ENCODE assay signal across 12 mouse cellular contexts in genomic region chr13:23422351-23422750, GRCm38 (mm10). TPM values are rescaled to one million over a fixed set of nuclear protein-coding genes. Genes with fewer than 3 reads are reported as not detected.
A peak's percentile ranks its signal among the peaks of the same experiment; 100 is the strongest.
DNase-seq lines count a peak whose midpoint lies in the region; ATAC-seq and TF ChIP-seq lines count a peak whose summit lies in the region.
"Had no signal": no experiment of that assay in that cellular context is flagged by ENCODE, and none has a peak within 500 bp of the region (broad histone marks: within the 10 kb centered on the region; RNA-seq: fewer than 3 reads in every experiment).

No protein-coding gene starts in this region.

- peak overlapping the region; percentile 90 for H3K4me2 ChIP-seq in heart, embryonic 13.5 days
- peak overlapping the region; percentile 75 for H3K4me2 ChIP-seq in embryonic facial prominence, embryonic 12.5 days (replicated peaks)
- H3K4me2 ChIP-seq in limb, embryonic 15.5 days = peak overlapping the region; percentile 79

- WGBS in heart, embryonic 13.5 days = 92% methylated on average over 16 of the region's 16 CpGs
- WGBS in heart, adult 2 months = 94% methylated on average over 16 of the region's 16 CpGs
- WGBS in embryonic facial prominence, embryonic 12.5 days = 97% methylated on average over 16 of the region's 16 CpGs
- 95% methylated on average over 16 of the region's 16 CpGs for WGBS in limb, embryonic 15.5 days

- no peak for DNase-seq in heart, adult 2 months
- DNase-seq in G1E (ENCODE audit: low spot score) = no peak
- DNase-seq in layer of hippocampus, postnatal 14 days (ENCODE audit: low spot score in 2 of 2) = no peak
- no peak for DNase-seq in kidney, adult 9 months
- DNase-seq: adrenal gland, postnatal 14 days; kidney, postnatal 36 days; lung, adult 18-20 months had no signal

- ATAC-seq in heart, embryonic 13.5 days (ENCODE audit: extremely low read depth, insufficient number of reproducible peaks, low FRiP score, low TSS enrichment) = no peak
- no peak for ATAC-seq in G1E (ENCODE audit: extremely low read depth, insufficient number of reproducible peaks, low FRiP score, poor library complexity, severe bottlenecking)
- ATAC-seq in embryonic facial prominence, embryonic 12.5 days (ENCODE audit: insufficient number of reproducible peaks, insufficient read depth, low FRiP score, low TSS enrichment) = no peak
- ATAC-seq in limb, embryonic 15.5 days (ENCODE audit: insufficient number of reproducible peaks, low FRiP score, low TSS enrichment, low read depth) = no peak
- ATAC-seq in frontal cortex, adult (ENCODE audit: low TSS enrichment) = no peak

- no peak for TF ChIP-seq EP300 in heart, adult 2 months (IDR thresholded peaks at IDR 0.05; ENCODE audit: insufficient read depth, low read depth, low read length)

- intact Hi-C loops in heart, adult 2 months (cut with DNase I) = loop anchor here (2.0 to 5.0 kb wide), 2 partner anchors 54 to 340 kb away; partner anchors contain the start of genes Hist1h1a, Hist1h3a, Hist1h4a and Zfp322a

- TF ChIP-seq POLR2A in heart, adult 2 months (IDR thresholded peaks at IDR 0.05; ENCODE audit: insufficient read depth, low read depth, low read length) = no peak

- H3K27me3 ChIP-seq in heart, embryonic 13.5 days (replicated peaks) = no peaks in the 10 kb centered on the region
- H3K27me3 ChIP-seq in heart, adult 2 months (ENCODE audit: control insufficient read depth, insufficient read depth, low read length) = no peaks in the 10 kb centered on the region
- no peaks in the 10 kb centered on the region for H3K27me3 ChIP-seq in G1E (ENCODE audit: insufficient read depth, low read length)
- H3K27me3 ChIP-seq in embryonic facial prominence, embryonic 12.5 days = no peaks in the 10 kb centered on the region
- no peaks in the 10 kb centered on the region for H3K27me3 ChIP-seq in limb, embryonic 15.5 days

- H3K4me3 ChIP-seq in heart, embryonic 13.5 days = peak overlapping the region; percentile 98; the same call in 1 of the 2 replicates
- no peak overlapping the region for H3K4me3 ChIP-seq in heart, adult 2 months
- peak overlapping the region; percentile 100; the same call in 1 of the 2 replicates for H3K4me3 ChIP-seq in G1E (ENCODE audit: low read depth, low read length)
- peak overlapping the region; percentile 62 for H3K4me3 ChIP-seq in embryonic facial prominence, embryonic 12.5 days
- H3K4me3 ChIP-seq in limb, embryonic 15.5 days = peak overlapping the region; percentile 97; the same call in 1 of the 2 replicates

- peaks cover 50% of the 10 kb centered on the region for H3K36me3 ChIP-seq in heart, embryonic 13.5 days
- H3K36me3 ChIP-seq in heart, adult 2 months (ENCODE audit: control insufficient read depth, insufficient read depth, low read length) = no peaks in the 10 kb centered on the region
- H3K36me3 ChIP-seq in G1E (replicated peaks) = peaks cover 48% of the 10 kb centered on the region
- H3K36me3 ChIP-seq in embryonic facial prominence, embryonic 12.5 days = peaks cover 36% of the 10 kb centered on the region
- H3K36me3 ChIP-seq in limb, embryonic 15.5 days = peaks cover 46% of the 10 kb centered on the region

- H3K79me2 ChIP-seq in heart, adult 2 months (replicated peaks; ENCODE audit: control insufficient read depth, insufficient read depth, low read length) = no peaks in the 10 kb centered on the region

- H3K27ac ChIP-seq in heart, embryonic 13.5 days (replicated peaks) = no peak overlapping the region
- H3K27ac ChIP-seq in heart, adult 2 months = no peak overlapping the region
- H3K27ac ChIP-seq in embryonic facial prominence, embryonic 12.5 days = no peak overlapping the region
- H3K27ac ChIP-seq in limb, embryonic 15.5 days = no peak overlapping the region

- H3K9me3 ChIP-seq in heart, embryonic 13.5 days = no peaks in the 10 kb centered on the region
- H3K9me3 ChIP-seq in G1E (replicated peaks) = no peaks in the 10 kb centered on the region
- H3K9me3 ChIP-seq in embryonic facial prominence, embryonic 12.5 days = no peaks in the 10 kb centered on the region
- no peaks in the 10 kb centered on the region for H3K9me3 ChIP-seq in limb, embryonic 15.5 days

- no peak for TF ChIP-seq CTCF in heart, adult 2 months (IDR thresholded peaks at IDR 0.05)
- no peak for TF ChIP-seq CTCF in G1E (IDR thresholded peaks at IDR 0.05; ENCODE audit: low read depth, low read length)

- H3K9ac ChIP-seq in heart, embryonic 13.5 days = no peak overlapping the region
- no peak overlapping the region for H3K9ac ChIP-seq in heart, adult 2 months (ENCODE audit: low read depth, low read length)
- H3K9ac ChIP-seq in embryonic facial prominence, embryonic 12.5 days = no peak overlapping the region
- no peak overlapping the region for H3K9ac ChIP-seq in limb, embryonic 15.5 days

- peaks cover 27% of the 10 kb centered on the region for H3K4me1 ChIP-seq in heart, embryonic 13.5 days
- H3K4me1 ChIP-seq in heart, adult 2 months (ENCODE audit: control insufficient read depth, insufficient read depth, low read length) = peaks cover 1% of the 10 kb centered on the region; the same call in 1 of the 2 replicates
- H3K4me1 ChIP-seq in G1E (ENCODE audit: insufficient read depth, low read depth, low read length) = peaks cover 45% of the 10 kb centered on the region
- H3K4me1 ChIP-seq in embryonic facial prominence, embryonic 12.5 days = peaks cover 13% of the 10 kb centered on the region; the same call in 1 of the 2 replicates
- peaks cover 17% of the 10 kb centered on the region for H3K4me1 ChIP-seq in limb, embryonic 15.5 days

RNA-seq across cellular contexts. Expression of gene Abt1, which starts 1.3 kb away (rescaled TPM):
- polyA plus RNA-seq in heart, embryonic 13.5 days (2015; fragmentation: Nextera tagmentation; extraction: Ambion mirVana) = 8.5 and 8.7 TPM in 2 replicates
- 1 to 10 TPM; 3.9 to 5.1 TPM for total RNA-seq in heart, adult 2 months (2021)
- polyA plus RNA-seq in heart, adult 2 months (2012; rRNA removed) = 2.4 and 3.1 TPM in 2 replicates
- total RNA-seq in G1E (2014; fragmentation: Nextera tagmentation) = 3.7 and 4.0 TPM in 2 replicates
- total RNA-seq in G1E (2017) = 9.5 and 11.4 TPM in 2 replicates
- polyA plus RNA-seq in G1E (2012) = 6.5 and 6.9 TPM in 2 replicates
- 12.9 and 13.9 TPM in 2 replicates for polyA plus RNA-seq in embryonic facial prominence, embryonic 12.5 days (2016; fragmentation: Nextera tagmentation; extraction: Ambion mirVana)
- polyA plus RNA-seq in limb, embryonic 15.5 days (2015; fragmentation: Nextera tagmentation; extraction: Ambion mirVana) = 11.9 and 13.9 TPM in 2 replicates
- total RNA-seq in layer of hippocampus, postnatal 14 days (2021) = 1 to 10 TPM; 7.0 TPM

RNA-seq across cellular contexts. Expression of gene Btn1a1, which starts 43.4 kb away (rescaled TPM):
- 1.1 and 2.2 TPM in 2 replicates for polyA plus RNA-seq in heart, embryonic 13.5 days (2015; fragmentation: Nextera tagmentation; extraction: Ambion mirVana)
- not detected for total RNA-seq in heart, adult 2 months (2021)
- 0.20 TPM in 1 of 2 replicates, not detected in the other for polyA plus RNA-seq in heart, adult 2 months (2012; rRNA removed)
- total RNA-seq in G1E (2014; fragmentation: Nextera tagmentation) (18.3 and 31.6 TPM in 2 replicates), G1E (2017) (0.82 and 1.5 TPM in 2 replicates)
- polyA plus RNA-seq in G1E (2012) = 0.75 and 0.80 TPM in 2 replicates
- polyA plus RNA-seq in embryonic facial prominence, embryonic 12.5 days (2016; fragmentation: Nextera tagmentation; extraction: Ambion mirVana) = 0.10 and 0.20 TPM in 2 replicates
- polyA plus RNA-seq in limb, embryonic 15.5 days (2015; fragmentation: Nextera tagmentation; extraction: Ambion mirVana) = 0.18 and 0.22 TPM in 2 replicates
- not detected for total RNA-seq in layer of hippocampus, postnatal 14 days (2021)
- total RNA-seq: MEL had no signal

RNA-seq across cellular contexts. Expression of gene Zfp322a, which starts 53.3 kb away (rescaled TPM):
- polyA plus RNA-seq in heart, embryonic 13.5 days (2015; fragmentation: Nextera tagmentation; extraction: Ambion mirVana) = 36.7 and 40.7 TPM in 2 replicates
- 10 to 100 TPM; 14.8 to 15.8 TPM for total RNA-seq in heart, adult 2 months (2021)
- 1.5 and 5.3 TPM in 2 replicates for polyA plus RNA-seq in heart, adult 2 months (2012; rRNA removed)
- 51.4 and 53.7 TPM in 2 replicates for total RNA-seq in G1E (2014; fragmentation: Nextera tagmentation)
- 83.0 and 110 TPM in 2 replicates for total RNA-seq in G1E (2017)
- 1.2 and 1.4 TPM in 2 replicates for polyA plus RNA-seq in G1E (2012)
- polyA plus RNA-seq in embryonic facial prominence, embryonic 12.5 days (2016; fragmentation: Nextera tagmentation; extraction: Ambion mirVana) = 65.4 and 67.5 TPM in 2 replicates
- polyA plus RNA-seq in limb, embryonic 15.5 days (2015; fragmentation: Nextera tagmentation; extraction: Ambion mirVana) = 42.4 and 44.2 TPM in 2 replicates
- 10 to 100 TPM; 34.9 to 39.8 TPM for total RNA-seq in layer of hippocampus, postnatal 14 days (2021)
